Mouse (Mus musculus): ENCODE measurements around the gene Tsks. TPM values are rescaled to one million over a fixed set of nuclear protein-coding genes. Genes with fewer than 3 reads are reported as not detected.

Tsks gene
- polyA plus RNA-seq, 1 experiment, result 0.04 TPM

GRCm38 (mm10) chr7:44998501-44998955, 55.5 kb downstream of the Tsks start, which contains the start of gene Bcl2l12:
Gene Bcl2l12 (minus strand): TSS chr7:44998712.
- Histone ChIP-seq H3K79me2 (ENCODE audit: control insufficient read depth, insufficient read depth) (peaks cover 46% of the 10 kb centered on the region), H3K4me3 (ENCODE audit: insufficient read depth, poor library complexity, severe bottlenecking) (peak within 1 kb of the TSS; percentile 79), H3ac (ENCODE audit: control insufficient read depth, insufficient read length, low read depth) (peak within 1 kb of the TSS; percentile 75), H3K27me3 (ENCODE audit: control insufficient read depth, insufficient read depth, insufficient read length) (no peaks in the 10 kb centered on the region), H3K36me3 (ENCODE audit: control insufficient read depth, insufficient read depth) (peaks cover 31% of the 10 kb centered on the region), H3K79me3 (ENCODE audit: low read depth) (peaks cover 18% of the 10 kb centered on the region)
- TF ChIP-seq MAX (IDR thresholded peaks at IDR 0.05), result peak; percentile 58
- TF ChIP-seq MYOG (IDR thresholded peaks at IDR 0.05; ENCODE audit: control insufficient read depth, extremely low read depth, insufficient read length), result no peak

GRCm38 (mm10) chr7:44999753-45000152, 56.7 kb downstream of the Tsks start:
- TF ChIP-seq MYOG (IDR thresholded peaks at IDR 0.05; ENCODE audit: control insufficient read depth, extremely low read depth, insufficient read length), result no peak
- TF ChIP-seq FOSL1 (IDR thresholded peaks at IDR 0.05; ENCODE audit: insufficient read depth, low read length, poor library complexity, severe bottlenecking), result no peak
- TF ChIP-seq CEBPB (IDR thresholded peaks at IDR 0.05; ENCODE audit: low read depth), result no peak
- no peak for TF ChIP-seq USF1 (IDR thresholded peaks at IDR 0.05; ENCODE audit: low read depth)
- no peak for TF ChIP-seq MYOD1 (IDR thresholded peaks at IDR 0.05; ENCODE audit: control insufficient read depth, insufficient read length, low read depth)
- no peak for TF ChIP-seq CTCF (IDR thresholded peaks at IDR 0.05; ENCODE audit: control insufficient read depth, insufficient read depth, insufficient read length)
- TF ChIP-seq MAX (IDR thresholded peaks at IDR 0.05), result no peak
- H3ac ChIP-seq (ENCODE audit: control insufficient read depth, insufficient read length, low read depth), result no peak overlapping the region
- no peak overlapping the region for H3K4me3 ChIP-seq (ENCODE audit: insufficient read depth, poor library complexity, severe bottlenecking)
- H3K36me3 ChIP-seq (ENCODE audit: control insufficient read depth, insufficient read depth), result peaks cover 41% of the 10 kb centered on the region
- peaks cover 46% of the 10 kb centered on the region for H3K79me2 ChIP-seq (ENCODE audit: control insufficient read depth, insufficient read depth)
- H3K27me3 ChIP-seq (ENCODE audit: control insufficient read depth, insufficient read depth, insufficient read length), result no peaks in the 10 kb centered on the region
- peaks cover 20% of the 10 kb centered on the region for H3K79me3 ChIP-seq (ENCODE audit: low read depth)

GRCm38 (mm10) chr7:45000539-45001114, 57.6 kb downstream of the Tsks start:
- TF ChIP-seq CEBPB (IDR thresholded peaks at IDR 0.05; ENCODE audit: low read depth) (no peak), FOSL1 (IDR thresholded peaks at IDR 0.05; ENCODE audit: insufficient read depth, low read length, poor library complexity, severe bottlenecking) (no peak), MAX (IDR thresholded peaks at IDR 0.05) (no peak), MYOG (IDR thresholded peaks at IDR 0.05; ENCODE audit: control insufficient read depth, extremely low read depth, insufficient read length) (no peak), USF1 (IDR thresholded peaks at IDR 0.05; ENCODE audit: low read depth) (no peak), CTCF (IDR thresholded peaks at IDR 0.05; ENCODE audit: control insufficient read depth, insufficient read depth, insufficient read length) (no peak), MYOD1 (IDR thresholded peaks at IDR 0.05; ENCODE audit: control insufficient read depth, insufficient read length, low read depth) (no peak)
- Histone ChIP-seq H3ac (ENCODE audit: control insufficient read depth, insufficient read length, low read depth) (no peak overlapping the region), H3K4me3 (ENCODE audit: insufficient read depth, poor library complexity, severe bottlenecking) (no peak overlapping the region), H3K79me3 (ENCODE audit: low read depth) (peaks cover 20% of the 10 kb centered on the region), H3K27me3 (ENCODE audit: control insufficient read depth, insufficient read depth, insufficient read length) (no peaks in the 10 kb centered on the region), H3K79me2 (ENCODE audit: control insufficient read depth, insufficient read depth) (peaks cover 49% of the 10 kb centered on the region), H3K36me3 (ENCODE audit: control insufficient read depth, insufficient read depth) (peaks cover 41% of the 10 kb centered on the region)

- Histone ChIP-seq H3ac (ENCODE audit: control insufficient read depth, insufficient read length, low read depth) (no peak overlapping the region), H3K79me2 (ENCODE audit: control insufficient read depth, insufficient read depth) (peaks cover 42% of the 10 kb centered on the region), H3K27me3 (ENCODE audit: control insufficient read depth, insufficient read depth, insufficient read length) (no peaks in the 10 kb centered on the region), H3K79me3 (ENCODE audit: low read depth) (peaks cover 13% of the 10 kb centered on the region), H3K36me3 (ENCODE audit: control insufficient read depth, insufficient read depth) (peaks cover 41% of the 10 kb centered on the region), H3K4me3 (ENCODE audit: insufficient read depth, poor library complexity, severe bottlenecking) (no peak overlapping the region)
- TF ChIP-seq MYOG (IDR thresholded peaks at IDR 0.05; ENCODE audit: control insufficient read depth, extremely low read depth, insufficient read length), result no peak
- TF ChIP-seq MYOD1 (IDR thresholded peaks at IDR 0.05; ENCODE audit: control insufficient read depth, insufficient read length, low read depth), result peak; percentile 52
- peak; percentile 5 for TF ChIP-seq FOSL1 (IDR thresholded peaks at IDR 0.05; ENCODE audit: insufficient read depth, low read length, poor library complexity, severe bottlenecking)
These were observed 59.4 kb downstream of the Tsks start for GRCm38 (mm10) chr7:45002440-45002839.

- H3K36me3 ChIP-seq (ENCODE audit: control insufficient read depth, insufficient read depth), result peaks cover 43% of the 10 kb centered on the region
These were observed 61.5 kb downstream of the Tsks start for GRCm38 (mm10) chr7:45004546-45004945.

More at GRCm38 (mm10) chr7:45004546-45004945, 61.5 kb downstream of the Tsks start:
- no peak overlapping the region for H3ac ChIP-seq (ENCODE audit: control insufficient read depth, insufficient read length, low read depth)
- H3K79me3 ChIP-seq (ENCODE audit: low read depth), result peaks cover 8% of the 10 kb centered on the region
- H3K27me3 ChIP-seq (ENCODE audit: control insufficient read depth, insufficient read depth, insufficient read length), result no peaks in the 10 kb centered on the region
- no peak overlapping the region for H3K4me3 ChIP-seq (ENCODE audit: insufficient read depth, poor library complexity, severe bottlenecking)
- TF ChIP-seq USF1 (IDR thresholded peaks at IDR 0.05; ENCODE audit: low read depth) (no peak), MYOD1 (IDR thresholded peaks at IDR 0.05; ENCODE audit: control insufficient read depth, insufficient read length, low read depth) (no peak), FOSL1 (IDR thresholded peaks at IDR 0.05; ENCODE audit: insufficient read depth, low read length, poor library complexity, severe bottlenecking) (no peak), MYOG (IDR thresholded peaks at IDR 0.05; ENCODE audit: control insufficient read depth, extremely low read depth, insufficient read length) (no peak), CTCF (IDR thresholded peaks at IDR 0.05; ENCODE audit: control insufficient read depth, insufficient read depth, insufficient read length) (no peak), CEBPB (IDR thresholded peaks at IDR 0.05; ENCODE audit: low read depth) (no peak), MAX (IDR thresholded peaks at IDR 0.05) (no peak)
- peaks cover 31% of the 10 kb centered on the region for H3K79me2 ChIP-seq (ENCODE audit: control insufficient read depth, insufficient read depth)

Data from C2C12 (cell line).